Mouse (Mus musculus): Measurements from ENCODE around the gene 1500009C09Rik. TPM values are rescaled to one million over a fixed set of nuclear protein-coding genes. Genes with fewer than 3 reads are reported as not detected.
A peak's percentile ranks its signal among the peaks of the same experiment; 100 is the strongest.

Gene 1500009C09Rik
- total and polyA plus RNA-seq, 2 experiments from 2014 or later = 17.9 to 156 TPM

GRCm38 (mm10) chr15:82207105-82207459 lies 45.1 kb upstream of the 1500009C09Rik start:
- no peak for DNase-seq (ENCODE audit: low spot score)
- H3K9ac ChIP-seq (replicated peaks; ENCODE audit: low read length, poor library complexity, severe bottlenecking) = 0 out of 2 replicates have a peak overlapping the region, but pooled peaks have one; percentile 19
- no peak overlapping the region for H3K4me3 ChIP-seq (ENCODE audit: low read depth, low read length)
- peaks cover 9% of the 10 kb centered on the region; the same call in 1 of the 2 replicates for H3K4me1 ChIP-seq (ENCODE audit: insufficient read depth, low read length)
- peaks cover 46% of the 10 kb centered on the region for H3K27me3 ChIP-seq (ENCODE audit: insufficient read depth, low read length)
- H3K36me3 ChIP-seq (ENCODE audit: insufficient read depth, low read length) = peaks cover 29% of the 10 kb centered on the region
- WGBS = 12% methylated on average over 34 of the region's 34 CpGs
- H3K27ac ChIP-seq (ENCODE audit: low read depth, low read length) = no peak overlapping the region
- peak overlapping the region; percentile 18; the same call in 1 of the 2 replicates for H3K4me2 ChIP-seq (ENCODE audit: low read depth, low read length, poor library complexity, severe bottlenecking)
- no peaks in the 10 kb centered on the region for H3K9me3 ChIP-seq (ENCODE audit: low read length)
- no peak for TF ChIP-seq CTCF (IDR thresholded peaks at IDR 0.05)
- no peak for ATAC-seq (ENCODE audit: low FRiP score)

- H3K27me3 ChIP-seq (ENCODE audit: insufficient read depth, low read length) = peaks cover 52% of the 10 kb centered on the region
- ATAC-seq (ENCODE audit: low FRiP score) (no peak), DNase-seq (ENCODE audit: low spot score) (no peak)
- peak overlapping the region; percentile 18; the same call in 1 of the 2 replicates for H3K4me2 ChIP-seq (ENCODE audit: low read depth, low read length, poor library complexity, severe bottlenecking)
- H3K27ac ChIP-seq (ENCODE audit: low read depth, low read length) = no peak overlapping the region
- peak; percentile 23; the same call in 1 of the 2 replicates for TF ChIP-seq CTCF (IDR thresholded peaks at IDR 0.05)
- no peak overlapping the region for H3K9ac ChIP-seq (replicated peaks; ENCODE audit: low read length, poor library complexity, severe bottlenecking)
- H3K9me3 ChIP-seq (ENCODE audit: low read length) = no peaks in the 10 kb centered on the region
- H3K36me3 ChIP-seq (ENCODE audit: insufficient read depth, low read length) = peaks cover 26% of the 10 kb centered on the region
- peaks cover 9% of the 10 kb centered on the region; the same call in 1 of the 2 replicates for H3K4me1 ChIP-seq (ENCODE audit: insufficient read depth, low read length)
- no peak overlapping the region for H3K4me3 ChIP-seq (ENCODE audit: low read depth, low read length)
- WGBS = 20% methylated on average over 30 of the region's 30 CpGs
These were observed 44.5 kb upstream of the 1500009C09Rik start for GRCm38 (mm10) chr15:82207504-82208219.

- H3K36me3 ChIP-seq (ENCODE audit: insufficient read depth, low read length) = peaks cover 19% of the 10 kb centered on the region
- H3K27ac ChIP-seq (ENCODE audit: low read depth, low read length) = no peak overlapping the region
- DNase-seq (ENCODE audit: low spot score) (no peak), ATAC-seq (ENCODE audit: low FRiP score) (no peak)
- 84% methylated on average over 8 of the region's 8 CpGs for WGBS
- H3K9me3 ChIP-seq (ENCODE audit: low read length) = no peaks in the 10 kb centered on the region
- no peak overlapping the region for H3K4me2 ChIP-seq (ENCODE audit: low read depth, low read length, poor library complexity, severe bottlenecking)
- no peak overlapping the region for H3K4me3 ChIP-seq (ENCODE audit: low read depth, low read length)
- peaks cover 55% of the 10 kb centered on the region for H3K27me3 ChIP-seq (ENCODE audit: insufficient read depth, low read length)
- no peak for TF ChIP-seq CTCF (IDR thresholded peaks at IDR 0.05)
- H3K4me1 ChIP-seq (ENCODE audit: insufficient read depth, low read length) = peaks cover 9% of the 10 kb centered on the region; the same call in 1 of the 2 replicates
- no peak overlapping the region for H3K9ac ChIP-seq (replicated peaks; ENCODE audit: low read length, poor library complexity, severe bottlenecking)
These were observed 43.9 kb upstream of the 1500009C09Rik start for GRCm38 (mm10) chr15:82208307-82208706.

GRCm38 (mm10) chr15:82209295-82210050 lies 42.7 kb upstream of the 1500009C09Rik start:
- Histone ChIP-seq H3K27me3 (ENCODE audit: insufficient read depth, low read length) (peaks cover 58% of the 10 kb centered on the region), H3K9me3 (ENCODE audit: low read length) (no peaks in the 10 kb centered on the region), H3K4me3 (ENCODE audit: low read depth, low read length) (no peak overlapping the region), H3K36me3 (ENCODE audit: insufficient read depth, low read length) (peaks cover 8% of the 10 kb centered on the region; the same call in 1 of the 2 replicates), H3K4me2 (ENCODE audit: low read depth, low read length, poor library complexity, severe bottlenecking) (no peak overlapping the region), H3K9ac (replicated peaks; ENCODE audit: low read length, poor library complexity, severe bottlenecking) (no peak overlapping the region), H3K27ac (ENCODE audit: low read depth, low read length) (no peak overlapping the region), H3K4me1 (ENCODE audit: insufficient read depth, low read length) (peaks cover 9% of the 10 kb centered on the region; the same call in 1 of the 2 replicates)
- ATAC-seq (ENCODE audit: low FRiP score) = no peak
- TF ChIP-seq CTCF (IDR thresholded peaks at IDR 0.05) = no peak
- DNase-seq (ENCODE audit: low spot score) = no peak
- 85% methylated on average over 13 of the region's 13 CpGs for WGBS

- WGBS = 62% methylated on average over 1 of the region's 1 CpGs
- TF ChIP-seq CTCF (IDR thresholded peaks at IDR 0.05) = no peak
- H3K36me3 ChIP-seq (ENCODE audit: insufficient read depth, low read length) = no peaks in the 10 kb centered on the region; the same call in 1 of the 2 replicates
- no peak for ATAC-seq (ENCODE audit: low FRiP score)
- H3K4me3 ChIP-seq (ENCODE audit: low read depth, low read length) = no peak overlapping the region
- no peak overlapping the region for H3K27ac ChIP-seq (ENCODE audit: low read depth, low read length)
- peaks cover 68% of the 10 kb centered on the region for H3K27me3 ChIP-seq (ENCODE audit: insufficient read depth, low read length)
- H3K4me1 ChIP-seq (ENCODE audit: insufficient read depth, low read length) = peaks cover 9% of the 10 kb centered on the region; the same call in 1 of the 2 replicates
- no peak overlapping the region for H3K9ac ChIP-seq (replicated peaks; ENCODE audit: low read length, poor library complexity, severe bottlenecking)
- DNase-seq (ENCODE audit: low spot score) = no peak
- H3K4me2 ChIP-seq (ENCODE audit: low read depth, low read length, poor library complexity, severe bottlenecking) = no peak overlapping the region
- H3K9me3 ChIP-seq (ENCODE audit: low read length) = no peaks in the 10 kb centered on the region
These were observed 41.4 kb upstream of the 1500009C09Rik start for GRCm38 (mm10) chr15:82210801-82211200.
